Mouse (Mus musculus): ENCODE data around the gene Olfr1457.

Gene Olfr1457

GRCm38 (mm10) chr19:13097791-13098190 is at the start of gene Olfr1457:
Gene Olfr1457 (minus strand): TSS chr19:13097891.
- DNase-seq (ENCODE audit: low read depth, low spot score), result no peak

DNA sequence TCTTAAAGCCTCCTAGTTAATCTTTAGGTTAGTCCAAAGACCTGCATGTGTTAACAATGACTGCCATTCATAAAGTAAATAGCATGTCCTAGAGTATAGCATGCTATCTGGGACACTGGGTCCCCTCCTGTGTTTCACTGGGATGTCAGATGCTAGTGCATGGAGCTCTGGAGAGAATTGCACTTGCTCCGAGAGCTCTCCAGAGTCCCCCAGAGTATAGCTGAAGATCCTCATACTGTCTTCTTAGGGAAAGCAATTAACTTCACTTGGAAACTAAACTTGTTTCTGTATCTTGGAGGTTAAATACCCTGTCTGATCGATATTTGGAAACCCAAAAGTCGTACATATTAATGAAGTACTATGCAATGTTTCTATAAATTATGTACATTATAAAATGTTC is 9.0 kb upstream of the Olfr1457 start, which contains the start of gene Olfr1458:
Gene Olfr1458, minus strand, starts transcription at position 101 of the 400 bp plus-strand sequence.
- no peak for DNase-seq (ENCODE audit: low read depth, low spot score)

DNA sequence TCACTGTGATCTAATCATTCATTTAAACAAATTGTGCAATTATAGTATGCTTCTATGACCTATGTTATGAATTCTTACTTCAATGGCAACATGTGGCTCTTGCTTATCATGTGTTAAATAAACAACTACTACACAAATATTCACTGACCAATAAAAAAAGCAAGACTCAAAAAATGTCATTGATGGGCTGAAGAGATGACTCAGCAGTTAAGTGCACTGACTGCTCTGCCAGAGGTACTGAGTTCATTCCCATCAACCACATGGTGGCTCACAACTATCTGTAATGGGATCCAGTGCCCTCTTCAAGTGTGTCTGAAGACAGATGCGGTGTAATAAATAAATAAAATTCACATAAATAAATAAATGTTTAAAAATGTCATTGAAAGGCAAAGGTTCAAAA is 3.8 kb downstream of the Olfr1457 start:
- no peak for DNase-seq (ENCODE audit: low read depth, low spot score)

DNA sequence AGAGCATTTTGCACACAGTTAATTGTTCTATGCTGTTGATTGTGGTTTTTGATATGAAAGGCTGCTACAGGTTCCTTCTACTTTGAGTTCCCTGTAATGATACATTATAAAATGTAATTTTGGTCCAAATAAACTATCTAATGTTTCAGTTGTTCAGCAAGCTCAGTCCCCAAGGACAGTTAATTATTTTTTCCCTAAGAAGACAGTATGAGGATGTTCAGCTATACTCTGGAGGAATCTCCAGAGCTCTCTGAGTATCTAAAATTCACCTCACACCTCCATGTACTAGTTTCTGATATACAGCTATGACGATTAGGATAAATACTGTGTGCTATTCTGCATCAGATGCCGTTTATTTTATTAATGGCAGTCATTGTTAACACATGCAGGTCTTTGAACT is 37.4 kb downstream of the Olfr1457 start, which contains the start of gene Olfr1454:
Gene Olfr1454, plus strand, starts transcription at position 301 of the 400 bp plus-strand sequence.
- no peak for DNase-seq (ENCODE audit: low read depth, low spot score)
